Mouse (Mus musculus): ENCODE results near the gene Olfr954.

Gene Olfr954

GRCm38 (mm10) chr9:39456401-39456800 is at the start of gene Olfr954:
Gene Olfr954, plus strand, starts transcription at chr9:39456701.
- no peak for DNase-seq (ENCODE audit: low read depth, low spot score)

DNA sequence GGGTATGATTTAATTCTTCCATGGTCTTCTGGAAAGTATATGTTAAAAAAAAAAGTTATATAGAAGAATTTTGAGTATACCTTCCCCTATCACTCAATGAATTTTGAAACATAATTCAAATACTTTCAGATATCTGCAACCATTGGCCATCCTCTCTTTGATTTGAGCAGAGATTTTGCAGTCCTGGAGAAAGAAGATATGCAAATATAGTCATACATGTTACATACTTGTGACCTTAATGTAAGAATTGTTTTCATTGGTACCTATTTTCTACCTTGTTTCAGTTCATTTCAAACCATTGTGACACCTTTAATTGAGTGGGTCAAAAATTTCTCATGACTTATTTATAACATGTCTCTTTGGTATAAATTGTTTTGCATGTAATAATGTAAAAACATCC is 29.5 kb upstream of the Olfr954 start, which contains the start of gene Olfr952:
Olfr952 (minus strand) TSS at position 101 of the 400 bp plus-strand sequence.
- no peak for DNase-seq (ENCODE audit: low read depth, low spot score)

DNA sequence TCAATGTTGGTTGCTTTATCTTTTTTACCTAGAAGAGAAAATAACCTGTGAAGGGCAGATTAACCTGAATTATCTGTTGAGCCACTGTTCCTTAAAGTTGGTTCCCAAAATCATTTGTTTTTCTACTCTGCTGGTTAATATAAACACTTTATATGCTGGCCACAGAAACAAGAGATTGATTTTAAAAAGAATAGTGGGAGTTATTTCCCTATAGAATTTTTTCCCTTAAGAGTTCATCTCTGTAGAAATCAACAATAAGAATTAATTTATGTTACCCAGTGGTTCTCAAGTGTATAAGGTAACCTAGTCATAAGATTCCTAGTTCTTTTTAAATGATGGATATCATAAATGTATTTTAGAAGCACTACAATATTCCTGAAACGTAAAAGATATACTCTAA is 15.3 kb downstream of the Olfr954 start, which contains the start of gene Olfr955:
Olfr955 (minus strand) TSS at position 101 of the 400 bp plus-strand sequence.
- DNase-seq (ENCODE audit: low read depth, low spot score) = no peak

DNA sequence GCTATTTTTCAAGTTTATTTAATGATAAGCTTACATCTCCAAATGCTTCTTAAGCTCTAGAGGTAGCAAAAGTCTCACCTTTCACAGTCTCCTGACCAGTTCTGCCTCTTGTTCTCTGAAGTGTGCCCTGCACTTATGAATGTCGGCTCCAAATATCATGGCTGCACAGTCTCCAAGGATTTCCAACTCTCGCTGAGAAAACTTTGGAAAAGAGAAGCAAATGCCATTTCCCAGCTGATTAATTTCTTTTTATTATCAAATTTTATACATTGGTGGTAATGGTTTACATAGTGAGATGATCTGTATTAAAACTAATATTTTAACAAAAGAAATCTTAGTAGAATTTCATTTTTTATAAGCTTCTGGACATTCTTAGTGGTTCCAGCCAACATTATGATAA is 37.4 kb downstream of the Olfr954 start, which contains the start of gene Olfr44:
Olfr44 (minus strand) TSS at position 101 of the 400 bp plus-strand sequence.
- no peak for DNase-seq (ENCODE audit: low read depth, low spot score)

DNA sequence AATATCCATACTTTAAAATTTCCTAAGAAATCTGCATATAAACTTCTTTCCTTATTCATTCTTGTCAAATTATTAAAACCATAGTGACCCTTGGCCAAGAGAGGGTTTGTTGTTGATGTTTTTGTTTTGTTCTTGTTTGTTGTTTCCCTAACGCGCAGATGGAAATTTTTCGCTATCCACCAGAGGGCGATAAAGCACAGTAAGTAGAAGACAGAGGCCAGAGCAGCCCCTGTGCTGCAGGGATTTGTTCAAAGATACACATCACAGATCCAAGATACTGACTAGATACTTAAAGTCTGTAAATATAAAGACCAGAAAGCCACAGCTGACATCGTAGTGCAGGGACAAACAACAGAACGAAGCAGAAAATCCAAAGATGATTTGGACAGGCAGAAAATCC is 52.5 kb downstream of the Olfr954 start:
- DNase-seq (ENCODE audit: low read depth, low spot score) = no peak

DNA sequence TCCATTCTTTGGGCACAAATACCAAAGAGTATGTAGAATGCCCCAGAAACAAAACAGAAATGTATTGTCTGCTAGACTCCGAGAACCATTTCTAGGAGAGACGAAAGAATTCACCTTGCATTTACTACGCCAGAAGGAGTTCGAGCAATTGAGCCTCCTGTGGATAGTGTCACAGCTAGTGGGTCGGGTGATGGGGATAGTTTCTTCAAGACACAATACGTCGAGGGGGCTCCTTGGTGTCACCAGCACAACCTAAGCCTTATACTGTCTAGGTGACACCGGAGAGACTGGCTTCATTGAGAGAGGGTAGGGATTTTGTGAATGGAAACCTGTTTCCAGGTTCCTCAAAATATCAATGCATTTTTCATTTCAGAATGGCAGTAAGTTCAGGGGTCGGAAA is 52.9 kb downstream of the Olfr954 start:
- no peak for DNase-seq (ENCODE audit: low read depth, low spot score)
